Mouse (Mus musculus): ENCODE measurements around the gene Slc13a4.

GRCm38 (mm10) chr6:35321105-35321504 lies 13.2 kb upstream of the Slc13a4 start:
- no peak for TF ChIP-seq CTCF (IDR thresholded peaks at IDR 0.05; ENCODE audit: low read depth)
- no peak for TF ChIP-seq EP300 (optimal IDR thresholded peaks at IDR 0.05)

All from stomach, postnatal 0 days (tissue).